Mouse (Mus musculus) liver, postnatal 0 days (tissue): ENCODE data around the gene Gm16253.
A peak's percentile ranks its signal among the peaks of the same experiment; 100 is the strongest.

Experiments used
- CTCF ChIP-seq: sonication (generic); IDR thresholded peaks from 2 replicates; pipeline ENCODE4 v1.5.1; 2016; ENCODE audit warnings: antibody characterized with exemption, low read depth
- EP300 ChIP-seq: IDR thresholded peaks from 2 replicates; pipeline ENCODE4 v1.6.1; 2016; ENCODE audit warnings: antibody characterized with exemption, low read depth, mild to moderate bottlenecking

GRCm38 (mm10) chr3:96558668-96559196 is 18.1 kb upstream of the Gm16253 start:
- TF ChIP-seq EP300: peak; percentile 25; the same call in 1 of the 2 replicates
- TF ChIP-seq CTCF: no peak
